Mouse (Mus musculus) neural tube, embryonic 11.5 days (tissue): Measurements from ENCODE around the gene Bysl. TPM values are rescaled to one million over a fixed set of nuclear protein-coding genes. Genes with fewer than 3 reads are reported as not detected.

Experiments used
- ATAC-seq: fragments of 200-750 bp; cut with Nextera tagmentation; 2 replicates; pipeline ENCODE4 v1.8.0; 2017; ENCODE audit warnings: moderate number of reproducible peaks, mild to moderate bottlenecking, moderate TSS enrichment, moderate library complexity; ENCODE audit not compliant: insufficient read depth, low FRiP score, low TSS enrichment
- DNase-seq: peaks from one replicate; pipeline ENCODE4 v3.0.0-alpha.2; 2015; ENCODE audit warnings: low spot score
- H3K27ac ChIP-seq: fragments of 300-500 bp; sonication (generic); 2 replicates; pipeline ENCODE4 v1.5.1; 2014; ENCODE audit warnings: low read depth, mild to moderate bottlenecking, low read length
- H3K27me3 ChIP-seq: fragments of 300-500 bp; sonication (generic); 2 replicates; pipeline ENCODE4 v1.6.1; 2014; ENCODE audit warnings: mild to moderate bottlenecking, low read length, mixed read lengths; ENCODE audit not compliant: control insufficient read depth, insufficient read depth
- H3K36me3 ChIP-seq: fragments of 300-500 bp; sonication (generic); 2 replicates; pipeline ENCODE4 v1.6.1; 2014; ENCODE audit warnings: mild to moderate bottlenecking, low read length, moderate library complexity, mixed read lengths; ENCODE audit not compliant: control insufficient read depth, insufficient read depth
- H3K4me1 ChIP-seq: fragments of 300-500 bp; sonication (generic); 2 replicates; pipeline ENCODE4 v1.6.1; 2014; ENCODE audit warnings: low read length, mixed read lengths; ENCODE audit not compliant: control insufficient read depth, insufficient read depth
- H3K4me2 ChIP-seq: fragments of 300-500 bp; sonication (generic); 2 replicates; pipeline ENCODE4 v1.6.1; 2014; ENCODE audit warnings: low read depth, mild to moderate bottlenecking, moderate library complexity
- H3K4me3 ChIP-seq: fragments of 300-500 bp; sonication (generic); 2 replicates; pipeline ENCODE4 v1.5.1; 2014; ENCODE audit warnings: low read depth, low read length
- H3K9ac ChIP-seq: fragments of 300-500 bp; sonication (generic); 2 replicates; pipeline ENCODE4 v1.6.1; 2014; ENCODE audit warnings: mild to moderate bottlenecking, low read length
- H3K9me3 ChIP-seq: fragments of 300-500 bp; sonication (generic); 2 replicates; pipeline ENCODE4 v1.6.1; 2016; ENCODE audit warnings: low read length; ENCODE audit not compliant: control insufficient read depth
- WGBS: fragments of 180-500 bp; shearing (Covaris S2); extraction: QIAGEN DNeasy Blood & Tissue Kit; methylation state at CpG from one replicate; pipeline ENCODE4 v1.1.7; 2014; 5-methylcytosine and 5-hydroxymethylcytosine counted together
- polyA plus RNA-seq: library from polyadenylated mRNA; unstranded; fragments of >200 nt; fragmentation: Nextera tagmentation; extraction: Ambion mirVana; gene quantifications from 2 replicates; pipeline ENCODE4 v1.2.1, GENCODE M21; 2014

The Bysl gene
- polyA plus RNA-seq, 1 experiment from 2014 or later: 37.9 TPM

DNA sequence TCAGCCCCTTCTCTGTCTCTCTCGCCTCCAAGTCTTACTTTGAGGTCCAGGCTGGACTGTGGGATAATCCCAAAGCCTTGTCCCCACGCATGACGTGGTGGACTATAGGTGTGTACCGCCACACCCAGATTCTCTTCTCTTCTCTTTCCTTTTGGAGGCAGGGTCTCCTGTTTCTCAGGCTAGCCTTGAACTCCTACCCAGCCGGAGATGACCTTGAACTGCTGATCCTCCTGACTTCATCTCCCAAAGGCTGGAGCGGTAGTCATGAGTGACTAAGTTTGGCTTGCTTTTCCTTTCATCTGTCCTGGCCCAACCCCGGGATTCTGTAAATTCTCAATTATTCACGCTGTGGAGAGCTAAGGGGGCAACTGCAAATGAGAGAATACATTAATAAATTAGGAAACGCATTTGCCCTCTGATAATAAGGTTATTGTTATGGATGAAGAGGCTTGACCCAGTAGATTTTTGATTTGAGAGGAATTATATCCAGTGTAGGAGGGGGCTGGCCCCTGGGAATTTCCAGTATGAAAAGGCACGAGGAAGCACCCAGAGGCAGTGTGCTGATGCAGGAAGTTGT, 42.3 kb downstream of the Bysl start:
- no peaks in the 10 kb centered on the region for H3K9me3 ChIP-seq
- WGBS: 55% methylated on average over 10 of the region's 10 CpGs
- H3K27me3 ChIP-seq: no peaks in the 10 kb centered on the region
- no peaks in the 10 kb centered on the region for H3K36me3 ChIP-seq
- no peak overlapping the region for H3K4me2 ChIP-seq
- DNase-seq (peak; percentile 26), ATAC-seq (no peak)
- H3K4me3 ChIP-seq: no peak overlapping the region
- H3K4me1 ChIP-seq: no peaks in the 10 kb centered on the region
- no peak overlapping the region for H3K9ac ChIP-seq
- H3K27ac ChIP-seq: no peak overlapping the region

DNA sequence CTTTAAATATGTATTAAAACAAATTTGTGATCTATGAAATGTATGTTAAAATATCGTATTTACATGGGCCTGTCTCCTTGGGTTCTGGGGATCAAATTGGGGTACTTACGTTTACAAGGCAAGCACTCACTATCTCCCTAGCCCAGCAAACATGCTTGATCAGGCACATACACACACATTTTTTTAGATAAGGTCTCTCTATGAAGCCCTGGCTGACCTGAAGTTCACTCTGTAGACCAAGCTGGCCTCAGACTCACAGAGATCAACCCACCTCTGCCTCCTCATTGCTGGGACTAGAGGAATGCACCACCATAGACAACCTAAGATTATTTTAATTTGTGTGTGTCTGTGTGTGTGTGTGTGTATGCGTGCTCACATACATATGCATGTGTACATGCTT, 42.9 kb downstream of the Bysl start:
- H3K27ac ChIP-seq: no peak overlapping the region

DNA sequence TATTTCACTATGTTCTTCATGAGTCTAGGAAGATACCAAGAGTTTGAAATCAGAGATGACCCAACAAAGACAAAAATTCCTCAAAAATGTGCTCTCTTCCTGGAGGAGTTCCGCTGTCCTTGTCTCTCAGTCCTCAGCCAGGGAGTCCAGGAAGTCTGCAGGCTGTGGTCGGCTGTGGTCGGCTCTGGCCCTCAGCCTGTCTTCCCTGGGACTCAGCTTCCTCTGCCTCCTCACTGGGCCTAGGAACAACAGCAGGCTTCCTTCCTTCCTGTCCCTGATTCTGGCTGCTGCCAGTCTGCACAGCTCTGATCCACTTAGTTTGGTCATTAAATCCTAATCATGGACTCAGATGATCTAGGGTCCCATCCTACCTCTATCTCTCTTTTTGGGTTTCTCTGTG, 44.0 kb downstream of the Bysl start:
- H3K9me3 ChIP-seq: no peaks in the 10 kb centered on the region
- no peak overlapping the region for H3K9ac ChIP-seq
- H3K27me3 ChIP-seq: no peaks in the 10 kb centered on the region
- H3K27ac ChIP-seq: no peak overlapping the region
- H3K4me3 ChIP-seq: no peak overlapping the region
- 77% methylated on average over 3 of the region's 3 CpGs for WGBS
- no peak overlapping the region for H3K4me2 ChIP-seq
- no peaks in the 10 kb centered on the region for H3K36me3 ChIP-seq
- ATAC-seq (no peak), DNase-seq (no peak)
- H3K4me1 ChIP-seq: no peaks in the 10 kb centered on the region

More for the DNA sequence above, 42.9 kb downstream of the Bysl start:
- Histone ChIP-seq H3K9ac (no peak overlapping the region), H3K4me3 (no peak overlapping the region), H3K27me3 (no peaks in the 10 kb centered on the region), H3K4me1 (no peaks in the 10 kb centered on the region), H3K4me2 (no peak overlapping the region), H3K9me3 (no peaks in the 10 kb centered on the region), H3K36me3 (no peaks in the 10 kb centered on the region)
- DNase-seq: no peak
- 93% methylated on average over 3 of the region's 3 CpGs for WGBS
- no peak for ATAC-seq

DNA sequence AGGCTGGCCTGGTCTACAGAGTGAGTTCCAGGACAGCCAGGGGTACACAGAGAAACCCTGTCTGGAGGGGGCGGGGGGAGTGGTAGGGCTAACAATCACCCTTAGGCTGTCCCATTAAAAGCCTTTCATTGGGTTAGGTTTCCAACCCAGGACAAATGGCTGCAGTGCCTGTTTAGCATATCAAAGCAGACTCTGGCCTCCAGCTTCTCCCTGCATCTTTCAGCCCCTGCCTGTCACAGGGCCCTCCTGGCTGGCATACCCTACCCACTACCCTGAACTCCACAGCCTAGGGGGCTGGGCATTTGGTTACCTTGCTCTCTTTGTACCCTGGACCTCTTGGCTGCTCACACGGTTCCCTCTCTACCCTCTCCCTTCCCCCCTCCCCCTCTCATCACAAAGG, 45.2 kb downstream of the Bysl start:
- H3K27me3 ChIP-seq: no peaks in the 10 kb centered on the region
- H3K4me2 ChIP-seq: no peak overlapping the region
- H3K4me1 ChIP-seq: no peaks in the 10 kb centered on the region
- no peaks in the 10 kb centered on the region for H3K9me3 ChIP-seq
- WGBS: 19% methylated on average over 2 of the region's 2 CpGs
- no peak overlapping the region for H3K4me3 ChIP-seq
- DNase-seq (peak; percentile 41), ATAC-seq (peak; percentile 79)
- no peak overlapping the region for H3K9ac ChIP-seq
- no peak overlapping the region for H3K27ac ChIP-seq
- no peaks in the 10 kb centered on the region for H3K36me3 ChIP-seq

DNA sequence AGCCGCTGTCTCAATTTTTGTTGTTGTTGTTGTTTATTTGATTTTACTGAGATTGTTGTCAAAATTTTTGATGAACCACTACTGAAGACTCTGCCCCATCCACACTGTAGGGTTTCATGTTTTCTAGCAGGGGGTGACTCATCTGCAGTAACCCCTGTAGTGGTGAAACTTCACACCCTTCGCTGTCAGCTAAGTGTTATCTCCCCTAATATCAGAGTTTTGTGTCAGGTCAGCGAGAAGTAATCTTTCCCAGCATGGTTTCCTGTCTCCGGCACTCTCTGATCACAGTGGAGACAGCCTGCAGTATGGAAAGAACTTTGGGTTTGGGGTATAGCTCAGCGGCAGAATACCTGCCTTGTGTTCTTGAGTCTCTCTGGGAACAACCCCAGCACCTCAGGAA, 46.7 kb downstream of the Bysl start:
- 88% methylated on average over 5 of the region's 5 CpGs for WGBS
- H3K9me3 ChIP-seq: no peaks in the 10 kb centered on the region
- H3K27ac ChIP-seq: no peak overlapping the region
- no peaks in the 10 kb centered on the region for H3K4me1 ChIP-seq
- no peaks in the 10 kb centered on the region for H3K36me3 ChIP-seq
- DNase-seq (no peak), ATAC-seq (no peak)
- H3K27me3 ChIP-seq: no peaks in the 10 kb centered on the region
- H3K4me3 ChIP-seq: no peak overlapping the region
- no peak overlapping the region for H3K9ac ChIP-seq
- no peak overlapping the region for H3K4me2 ChIP-seq

DNA sequence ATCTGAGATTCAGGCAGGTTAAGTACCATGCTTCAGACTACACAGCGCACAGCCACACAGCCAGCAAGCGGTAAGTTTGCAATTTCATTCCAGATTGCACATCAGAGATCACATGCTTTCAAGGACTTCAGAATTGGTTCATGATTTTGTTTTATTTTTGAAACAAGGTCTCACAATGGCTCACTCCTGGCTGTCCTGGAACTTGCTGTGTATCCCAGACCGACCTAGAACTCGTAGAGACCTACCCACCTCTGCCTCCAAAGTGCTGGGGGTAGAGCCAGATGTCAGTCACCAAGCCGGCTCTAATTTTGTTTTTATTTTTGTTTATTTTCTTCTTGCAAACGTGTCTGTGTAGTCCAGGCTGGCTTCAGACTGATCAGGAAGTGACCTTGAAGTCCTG, 48.4 kb downstream of the Bysl start:
- H3K27me3 ChIP-seq: no peaks in the 10 kb centered on the region
- H3K9me3 ChIP-seq: no peaks in the 10 kb centered on the region
- DNase-seq (no peak), ATAC-seq (no peak)
- no peak overlapping the region for H3K9ac ChIP-seq
- no peak overlapping the region for H3K4me3 ChIP-seq
- H3K27ac ChIP-seq: no peak overlapping the region
- no peaks in the 10 kb centered on the region for H3K36me3 ChIP-seq
- 82% methylated on average over 6 of the region's 6 CpGs for WGBS
- no peak overlapping the region for H3K4me2 ChIP-seq
- no peaks in the 10 kb centered on the region for H3K4me1 ChIP-seq

DNA sequence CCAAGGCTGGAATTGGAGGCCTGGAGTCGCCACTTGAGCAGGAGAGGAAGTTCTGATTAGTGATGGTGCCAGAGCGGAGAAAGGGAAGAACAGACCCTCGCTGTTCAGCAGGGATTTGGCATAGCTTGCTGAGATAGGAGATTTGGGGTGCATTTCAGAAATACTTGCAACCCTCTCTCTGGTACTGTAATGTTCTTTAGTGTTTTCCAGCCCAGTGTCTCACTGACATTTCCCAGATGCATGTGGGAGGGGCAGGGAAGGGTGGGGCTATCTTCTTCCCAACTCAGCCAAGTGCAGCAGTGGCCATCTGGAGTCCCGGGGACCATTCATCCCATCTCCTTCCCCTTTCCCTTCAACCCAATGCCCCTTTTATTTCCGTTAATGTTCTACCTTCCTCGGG, 51.6 kb downstream of the Bysl start:
- Histone ChIP-seq H3K4me1 (no peaks in the 10 kb centered on the region), H3K9me3 (no peaks in the 10 kb centered on the region), H3K4me3 (no peak overlapping the region), H3K4me2 (no peak overlapping the region), H3K27me3 (no peaks in the 10 kb centered on the region), H3K36me3 (no peaks in the 10 kb centered on the region), H3K9ac (no peak overlapping the region), H3K27ac (no peak overlapping the region)
- DNase-seq (no peak), ATAC-seq (no peak)
- 75% methylated on average over 6 of the region's 6 CpGs for WGBS

DNA sequence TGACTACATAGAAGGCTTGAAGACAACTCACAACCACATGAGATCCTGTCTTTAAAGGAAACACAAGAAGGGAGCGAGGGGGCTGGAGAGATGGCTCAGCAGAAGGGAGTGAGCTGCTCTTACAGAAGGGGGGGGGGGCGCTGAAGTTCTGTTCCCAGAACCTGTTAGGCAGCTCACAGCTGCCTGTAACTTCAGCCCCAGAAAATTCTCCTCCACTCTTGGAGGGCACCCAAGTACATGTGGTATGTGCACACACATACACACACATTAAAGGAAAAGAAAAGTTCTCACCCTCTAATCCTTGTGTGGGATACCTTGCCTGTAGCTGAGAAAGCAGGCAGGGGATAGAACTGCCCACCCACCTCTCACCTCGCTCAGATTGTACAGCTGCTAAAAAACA, 54.1 kb downstream of the Bysl start:
- no peaks in the 10 kb centered on the region for H3K27me3 ChIP-seq
- H3K36me3 ChIP-seq: no peaks in the 10 kb centered on the region
- no peaks in the 10 kb centered on the region for H3K9me3 ChIP-seq
- DNase-seq: no peak
- H3K4me1 ChIP-seq: no peaks in the 10 kb centered on the region
- H3K9ac ChIP-seq: no peak overlapping the region
- 75% methylated on average over 2 of the region's 3 CpGs for WGBS
- H3K4me2 ChIP-seq: no peak overlapping the region
- H3K27ac ChIP-seq: no peak overlapping the region
- ATAC-seq: no peak
- no peak overlapping the region for H3K4me3 ChIP-seq

DNA sequence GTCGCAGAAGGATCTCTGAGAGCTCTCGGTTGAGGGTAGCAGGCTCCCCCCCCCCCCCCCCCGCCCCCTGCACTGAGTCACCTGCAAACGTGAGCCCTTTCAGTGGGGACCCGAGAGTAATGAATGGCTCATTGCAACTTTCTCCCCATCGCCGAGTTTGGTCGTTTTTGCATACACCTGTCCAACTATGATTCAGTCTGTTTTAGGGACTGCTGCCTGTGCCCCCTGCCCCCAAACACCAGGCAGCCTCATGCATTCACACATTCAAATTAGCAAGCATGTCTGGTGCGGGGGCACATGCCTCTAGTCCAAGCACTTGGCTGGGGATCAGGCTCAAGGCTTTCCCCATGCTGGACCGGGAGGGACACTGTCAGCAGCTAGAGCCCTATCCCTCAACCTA, 56.7 kb downstream of the Bysl start:
- no peaks in the 10 kb centered on the region for H3K4me1 ChIP-seq
- H3K9ac ChIP-seq: no peak overlapping the region
- ATAC-seq: no peak
- no peak for DNase-seq
- no peak overlapping the region for H3K27ac ChIP-seq
- H3K36me3 ChIP-seq: no peaks in the 10 kb centered on the region
- H3K4me3 ChIP-seq: no peak overlapping the region
- no peak overlapping the region for H3K4me2 ChIP-seq
- H3K27me3 ChIP-seq: no peaks in the 10 kb centered on the region
- WGBS: 72% methylated on average over 9 of the region's 10 CpGs
- no peaks in the 10 kb centered on the region for H3K9me3 ChIP-seq
